Comparison of ENCODE assay signal across 12 mouse cellular contexts in genomic region chr11:56727556-56727955, GRCm38 (mm10).
"Had no signal": no experiment of that assay in that cellular context is flagged by ENCODE, and none has a peak within 500 bp of the region (broad histone marks: within the 10 kb centered on the region; RNA-seq: fewer than 3 reads in every experiment).

No protein-coding gene starts in this region.

- H3K9ac ChIP-seq: liver, embryonic 15.5 days; midbrain, embryonic 15.5 days; neural tube, embryonic 12.5 days; stomach, embryonic 15.5 days had no signal

- H3K9me3 ChIP-seq: limb, embryonic 10.5 days; liver, embryonic 15.5 days; midbrain, embryonic 15.5 days; neural tube, embryonic 12.5 days; stomach, embryonic 15.5 days had no signal

- H3K27me3 ChIP-seq: liver, embryonic 15.5 days; megakaryocyte, embryonic 14.5 days; midbrain, embryonic 15.5 days; neural tube, embryonic 12.5 days; stomach, embryonic 15.5 days had no signal

- DNase-seq: right cerebral cortex, postnatal 4 days; thymus, adult 2 months; thymus, postnatal 25 days had no signal

- H3K4me1 ChIP-seq: limb, embryonic 10.5 days; liver, embryonic 15.5 days; megakaryocyte, embryonic 14.5 days; midbrain, embryonic 15.5 days; neural tube, embryonic 12.5 days; stomach, embryonic 15.5 days had no signal

- ATAC-seq: midbrain, embryonic 15.5 days had no signal

- H3K4me3 ChIP-seq: limb, embryonic 10.5 days; liver, embryonic 15.5 days; megakaryocyte, embryonic 14.5 days; midbrain, embryonic 15.5 days; neural tube, embryonic 12.5 days; stomach, embryonic 15.5 days had no signal

- H3K4me2 ChIP-seq: liver, embryonic 11.5 days; liver, embryonic 15.5 days; midbrain, embryonic 11.5 days; midbrain, embryonic 15.5 days; neural tube, embryonic 12.5 days; stomach, embryonic 15.5 days had no signal

- H3K36me3 ChIP-seq: limb, embryonic 10.5 days; liver, embryonic 15.5 days; midbrain, embryonic 15.5 days; neural tube, embryonic 12.5 days; stomach, embryonic 15.5 days had no signal

- H3K27ac ChIP-seq: limb, embryonic 10.5 days; liver, embryonic 15.5 days; macrophage; midbrain, embryonic 15.5 days; neural tube, embryonic 12.5 days; stomach, embryonic 15.5 days had no signal
